ENCODE assay signal across 23 mouse cellular contexts in genomic region chr4:97753521-97753920, GRCm38 (mm10). TPM values are rescaled to one million over a fixed set of nuclear protein-coding genes. Genes with fewer than 3 reads are reported as not detected.
A peak's percentile ranks its signal among the peaks of the same experiment; 100 is the strongest.
DNase-seq lines count a peak whose midpoint lies in the region; ATAC-seq and TF ChIP-seq lines count a peak whose summit lies in the region.
"Had no signal": no experiment of that assay in that cellular context is flagged by ENCODE, and none has a peak within 500 bp of the region (broad histone marks: within the 10 kb centered on the region; RNA-seq: fewer than 3 reads in every experiment).

No protein-coding gene starts in this region.

- H3K27ac ChIP-seq in heart, embryonic 15.5 days = peak overlapping the region; percentile 29; the same call in 1 of the 2 replicates
- peak overlapping the region; percentile 89 for H3K27ac ChIP-seq in MEL (ENCODE audit: control insufficient read depth, low read depth, low read length)
- H3K27ac ChIP-seq: embryonic facial prominence, embryonic 12.5 days; hindbrain, embryonic 14.5 days; liver, embryonic 15.5 days; lung, embryonic 15.5 days had no signal

- no peak for TF ChIP-seq EP300 in MEL (IDR thresholded peaks at IDR 0.05; ENCODE audit: low read depth in 1 of 2, low read length in 2 of 2)

- no peak for ATAC-seq in heart, embryonic 15.5 days (replicated peaks; ENCODE audit: insufficient number of reproducible peaks, insufficient read depth, low FRiP score, low read depth)
- ATAC-seq: forebrain, postnatal 0 days had no signal

- no peak for TF ChIP-seq RAD21 in MEL (IDR thresholded peaks at IDR 0.05; ENCODE audit: low read depth, low read length)

- peaks cover 13% of the 10 kb centered on the region; the same call in 1 of the 2 replicates for H3K79me2 ChIP-seq in MEL (ENCODE audit: control insufficient read depth, insufficient read depth, low read length, poor library complexity)

- H3K4me2 ChIP-seq in heart, embryonic 15.5 days = no peak overlapping the region
- H3K4me2 ChIP-seq: embryonic facial prominence, embryonic 12.5 days; hindbrain, embryonic 14.5 days; liver, embryonic 15.5 days; lung, embryonic 15.5 days had no signal

- TF ChIP-seq POLR2A in MEL (IDR thresholded peaks at IDR 0.05; ENCODE audit: control insufficient read depth in 1 of 2, insufficient read depth in 1 of 2, low read depth in 1 of 2, low read length in 2 of 2, poor library complexity in 1 of 2) = no peak

- no peak for TF ChIP-seq CTCF in MEL (IDR thresholded peaks at IDR 0.05 in 2 of 3, conservative IDR thresholded peaks at IDR 0.05 in 1 of 3; ENCODE audit: control insufficient read depth in 1 of 3, insufficient read depth in 1 of 3, low read depth in 2 of 3, low read length in 3 of 3, poor library complexity in 1 of 3, severe bottlenecking in 1 of 3)

- no peaks in the 10 kb centered on the region for H3K9me3 ChIP-seq in heart, embryonic 15.5 days (replicated peaks)
- no peaks in the 10 kb centered on the region for H3K9me3 ChIP-seq in MEL (replicated peaks; ENCODE audit: insufficient read depth, low read length)
- H3K9me3 ChIP-seq: embryonic facial prominence, embryonic 12.5 days; kidney, embryonic 15.5 days; limb, embryonic 12.5 days; liver, embryonic 15.5 days; lung, embryonic 15.5 days; megakaryocyte, embryonic 14.5 days had no signal

- H3K4me3 ChIP-seq in heart, embryonic 15.5 days = no peak overlapping the region
- 0 out of 4 replicates have a peak overlapping the region, but pooled peaks of 1 of the 2 experiments have one; percentile 3 for H3K4me3 ChIP-seq in MEL (ENCODE audit: control insufficient read depth in 1 of 2, insufficient read depth in 1 of 2, low read depth in 2 of 2, low read length in 2 of 2)
- H3K4me3 ChIP-seq: embryonic facial prominence, embryonic 12.5 days; kidney, embryonic 15.5 days; limb, embryonic 12.5 days; liver, embryonic 15.5 days; lung, embryonic 15.5 days; megakaryocyte, embryonic 14.5 days had no signal

- H3K27me3 ChIP-seq in heart, embryonic 15.5 days = no peaks in the 10 kb centered on the region
- no peaks in the 10 kb centered on the region for H3K27me3 ChIP-seq in MEL (ENCODE audit: control insufficient read depth in 1 of 2, insufficient read depth in 2 of 2, low read length in 2 of 2)
- H3K27me3 ChIP-seq: lung, embryonic 15.5 days had no signal

- 16% methylated on average over 1 of the region's 1 CpGs for WGBS in heart, embryonic 15.5 days

- H3K36me3 ChIP-seq in heart, embryonic 15.5 days = no peaks in the 10 kb centered on the region
- H3K36me3 ChIP-seq in MEL (ENCODE audit: control insufficient read depth in 1 of 2, insufficient read depth in 2 of 2, low read length in 2 of 2) = peaks cover 0 to 28% of the 10 kb centered on the region in 2 experiments; a peak in 2 of 4 replicates
- H3K36me3 ChIP-seq: embryonic facial prominence, embryonic 12.5 days; kidney, embryonic 15.5 days; limb, embryonic 12.5 days; liver, embryonic 15.5 days; lung, embryonic 15.5 days had no signal

- H3K9ac ChIP-seq in heart, embryonic 15.5 days = no peak overlapping the region
- H3K9ac ChIP-seq in MEL (ENCODE audit: control insufficient read depth, low read depth, low read length, poor library complexity, severe bottlenecking) = peak overlapping the region; percentile 91; the same call in 1 of the 2 replicates
- H3K9ac ChIP-seq: embryonic facial prominence, embryonic 12.5 days; forebrain, postnatal 0 days; hindbrain, embryonic 14.5 days; kidney, embryonic 15.5 days; limb, embryonic 12.5 days; liver, embryonic 15.5 days; lung, embryonic 15.5 days had no signal

- DNase-seq in adrenal gland, postnatal 14 days = peak; percentile 3
- DNase-seq in adrenal gland, postnatal 25 days = no peak
- no peak for DNase-seq in heart, adult 18-20 months
- DNase-seq in kidney, adult 9 months = peak; percentile 2
- no peak for DNase-seq in kidney, postnatal 10 days
- DNase-seq in MEL (ENCODE audit: low read depth, low spot score) = no peak
- no peak for DNase-seq in MN1 (ENCODE audit: low spot score)
- DNase-seq: cerebellum, adult 2 months; forebrain, postnatal 0 days; lung, postnatal 36 days; midbrain, embryonic 14.5 days; right cerebral cortex, postnatal 14 days; spleen, adult 18-20 months; thymus, postnatal 25 days had no signal

- H3K4me1 ChIP-seq in heart, embryonic 15.5 days (replicated peaks) = peaks cover 33% of the 10 kb centered on the region
- H3K4me1 ChIP-seq in MEL (ENCODE audit: control insufficient read depth in 1 of 2, insufficient read depth in 2 of 2, low read length in 2 of 2) = peaks cover 7 to 21% of the 10 kb centered on the region in 2 experiments

TF ChIP-seq in MEL, 35 proteins besides CTCF, POLR2A, EP300 and RAD21:
- TF ChIP-seq SMC3 (IDR thresholded peaks at IDR 0.05; ENCODE audit: low read depth, low read length) (no peak), NRF1 (IDR thresholded peaks at IDR 0.05; ENCODE audit: insufficient read depth, low read depth, low read length, poor library complexity, severe bottlenecking) (no peak), NELFE (IDR thresholded peaks at IDR 0.05; ENCODE audit: low read depth, low read length) (0 out of 2 replicates have a peak, but pooled peaks have one; percentile 3)

RNA-seq across cellular contexts. Expression of gene Nfia, which starts 19.0 kb away (rescaled TPM):
- 201 and 226 TPM in 2 replicates for total RNA-seq in adrenal gland, postnatal 14 days (2021)
- total RNA-seq in adrenal gland, postnatal 25 days (2021) = 166 and 206 TPM in 2 replicates
- polyA plus RNA-seq in heart, embryonic 15.5 days (2015; fragmentation: Nextera tagmentation; extraction: Ambion mirVana) = 46.8 and 47.9 TPM in 2 replicates
- 100 to 1,000 TPM; 115 to 127 TPM for total RNA-seq in heart, adult 18-20 months (2021)
- 10.2 and 16.4 TPM in 2 replicates for total RNA-seq in MEL (2012; rRNA removed)
- 10 to 100 TPM; 13.4 to 20.5 TPM for polyA plus RNA-seq in MEL (2012; ENCODE audit: insufficient read depth in 1 of 2, insufficient read length in 2 of 2, low read depth in 1 of 2, low replicate concordance in 2 of 2, missing spikeins in 1 of 2)

RNA-seq across cellular contexts. Expression of gene E130114P18Rik, which starts 24.4 kb away (rescaled TPM):
- not detected in 2 replicates for total RNA-seq in adrenal gland, postnatal 14 days (2021)
- total RNA-seq in adrenal gland, postnatal 25 days (2021) = 1.1 TPM in 1 of 2 replicates, not detected in the other
- polyA plus RNA-seq in heart, embryonic 15.5 days (2015; fragmentation: Nextera tagmentation; extraction: Ambion mirVana) = 0.25 and 0.30 TPM in 2 replicates
- total RNA-seq in heart, adult 18-20 months (2021) = not detected
- total RNA-seq in MEL (2012; rRNA removed) = not detected in 2 replicates
- polyA plus RNA-seq in MEL (2012; ENCODE audit: insufficient read depth in 1 of 2, insufficient read length in 2 of 2, low read depth in 1 of 2, low replicate concordance in 2 of 2, missing spikeins in 1 of 2) = not detected
- polyA plus RNA-seq: large intestine, adult 2 months had no signal

Comparison
In these comparisons a context has a peak if more than half of its experiments do, and no peak if none do; other contexts are left out.
1. DNase-seq: peak in adrenal gland, postnatal 14 days (single experiment) and kidney, adult 9 months (single experiment); none in adrenal gland, postnatal 25 days (single experiment), heart, adult 18-20 months (0 of 2), kidney, postnatal 10 days (single experiment), MEL (single experiment) and MN1 (single experiment).